Mouse (Mus musculus) myocyte (in vitro differentiated cells): ENCODE measurements at regions not wholly inside any gene's neighbourhood (a gene's known extent, or its start where the extent isn't known, plus 50 kb on each side); places are given as distances from the start of the nearest gene placed in this dataset.

Source experiments
- H3K27me3 ChIP-seq: one replicate; pipeline ENCODE4 v1.6.1; 2011; ENCODE audit not compliant: control insufficient read depth, insufficient read depth, insufficient read length
- H3K36me3 ChIP-seq: one replicate; pipeline ENCODE4 v1.6.1; 2011; ENCODE audit not compliant: control insufficient read depth, insufficient read depth
- H3K4me2 ChIP-seq: one replicate; pipeline ENCODE4 v1.6.1; 2011; ENCODE audit warnings: low read depth, control low read depth
- H3K4me3 ChIP-seq: one replicate; pipeline ENCODE4 v1.5.1; 2011; ENCODE audit warnings: mild to moderate bottlenecking, control low read depth, moderate library complexity
- H3K79me2 ChIP-seq: one replicate; pipeline ENCODE4 v1.6.1; 2011; ENCODE audit not compliant: control insufficient read depth, insufficient read depth
- H3ac ChIP-seq: one replicate; pipeline ENCODE4 v1.6.1; 2011; ENCODE audit not compliant: control insufficient read depth, insufficient read length
- CEBPB ChIP-seq: IDR thresholded peaks from 2 replicates; pipeline ENCODE4 v1.6.1; 2011; ENCODE audit warnings: mild to moderate bottlenecking, moderate library complexity; ENCODE audit not compliant: poor library complexity, insufficient read depth, severe bottlenecking
- E2F4 ChIP-seq: IDR thresholded peaks from one replicate; pipeline ENCODE4 v1.6.1; 2011; ENCODE audit warnings: mild to moderate bottlenecking, control low read depth, moderate library complexity; ENCODE audit not compliant: insufficient read depth
- MAX ChIP-seq: IDR thresholded peaks from one replicate; pipeline ENCODE4 v1.6.1; 2011; ENCODE audit warnings: low read depth, mild to moderate bottlenecking, control low read depth
- MYOD1 ChIP-seq, 3 experiments: IDR thresholded peaks; one replicate each; pipeline ENCODE4 v1.6.1; 2011; ENCODE audit warnings: control low read depth in 2 of 3, low read depth in 2 of 3, mild to moderate bottlenecking in 2 of 3, moderate library complexity in 1 of 3; ENCODE audit not compliant: insufficient read length in 2 of 3, control insufficient read depth in 1 of 3
- MYOG ChIP-seq, 3 experiments: IDR thresholded peaks; one replicate each; pipeline ENCODE4 v1.6.1; 2011; ENCODE audit warnings: control low read depth in 2 of 3, low read depth in 2 of 3, mild to moderate bottlenecking in 2 of 3; ENCODE audit not compliant: insufficient read length in 2 of 3, control insufficient read depth in 1 of 3, insufficient read depth in 1 of 3
- POLR2A ChIP-seq: IDR thresholded peaks from one replicate; pipeline ENCODE4 v1.6.1; 2011; ENCODE audit warnings: low read depth, mild to moderate bottlenecking, control low read depth, moderate library complexity; ENCODE audit not compliant: insufficient read length
- POLR2AphosphoS2 ChIP-seq: IDR thresholded peaks from one replicate; pipeline ENCODE4 v1.6.1; 2011; ENCODE audit warnings: low read depth, control low read depth; ENCODE audit not compliant: insufficient read length
- REST ChIP-seq: IDR thresholded peaks from one replicate; pipeline ENCODE4 v1.6.1; 2011; ENCODE audit warnings: mild to moderate bottlenecking, control low read depth, moderate library complexity; ENCODE audit not compliant: insufficient read depth, insufficient read length
- SRF ChIP-seq: IDR thresholded peaks from one replicate; pipeline ENCODE4 v1.6.1; 2011; ENCODE audit warnings: low read depth; ENCODE audit not compliant: control insufficient read depth, insufficient read length
- TCF12 ChIP-seq: IDR thresholded peaks from one replicate; pipeline ENCODE4 v1.6.1; 2011; ENCODE audit warnings: mild to moderate bottlenecking, control low read depth; ENCODE audit not compliant: poor library complexity, insufficient read depth, severe bottlenecking
- TCF3 ChIP-seq: IDR thresholded peaks from one replicate; pipeline ENCODE4 v1.6.1; 2011; ENCODE audit warnings: low read depth, control low read depth; ENCODE audit not compliant: insufficient read length
- USF1 ChIP-seq: IDR thresholded peaks from one replicate; pipeline ENCODE4 v1.6.1; 2011; ENCODE audit warnings: low read depth, mild to moderate bottlenecking, control low read depth, moderate library complexity

DNA sequence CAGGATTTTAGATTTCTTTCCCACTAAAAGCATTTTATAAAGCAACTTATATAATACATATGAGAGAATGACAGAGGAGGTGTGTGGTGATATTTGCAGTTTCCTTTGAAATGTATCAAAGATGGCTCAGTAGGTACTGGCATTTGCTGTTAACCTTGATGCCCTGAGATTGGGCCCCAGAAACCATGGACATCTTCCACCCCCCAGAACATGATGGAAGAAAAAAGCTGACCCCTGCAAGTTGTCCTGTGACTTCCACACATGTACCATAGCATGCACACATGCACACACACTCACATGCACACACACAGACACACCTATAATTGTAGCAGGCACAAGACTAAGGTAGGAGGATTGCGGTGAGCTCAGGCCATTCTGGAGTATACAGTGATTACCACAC lies 171.4 kb downstream of the Usp46 start:
- Histone ChIP-seq H3K4me3 (no peak overlapping the region), H3K4me2 (no peak overlapping the region), H3K27me3 (no peaks in the 10 kb centered on the region), H3K36me3 (no peaks in the 10 kb centered on the region), H3ac (no peak overlapping the region), H3K79me2 (no peaks in the 10 kb centered on the region)
- TF ChIP-seq MAX (no peak), POLR2A (no peak), TCF12 (no peak), POLR2AphosphoS2 (no peak), MYOD1 (IDR thresholded peaks at IDR 0.05; ENCODE audit: control insufficient read depth in 1 of 3, insufficient read length in 2 of 3, low read depth in 2 of 3) (no peak), TCF3 (no peak), SRF (no peak), E2F4 (no peak), CEBPB (no peak), REST (no peak), MYOG (IDR thresholded peaks at IDR 0.05; ENCODE audit: control insufficient read depth in 1 of 3, insufficient read depth in 1 of 3, insufficient read length in 2 of 3, low read depth in 2 of 3) (no peak), USF1 (no peak)

GRCm38 (mm10) chr5:73901651-73902050 lies 166.6 kb downstream of the Usp46 start:
- no peaks in the 10 kb centered on the region for H3K79me2 ChIP-seq
- TF ChIP-seq MYOG (IDR thresholded peaks at IDR 0.05; ENCODE audit: control insufficient read depth in 1 of 3, insufficient read depth in 1 of 3, insufficient read length in 2 of 3, low read depth in 2 of 3): no peak
- no peak for TF ChIP-seq TCF12
- TF ChIP-seq TCF3: no peak
- no peak for TF ChIP-seq REST
- TF ChIP-seq CEBPB: no peak
- no peak for TF ChIP-seq E2F4
- TF ChIP-seq POLR2A: no peak
- no peak for TF ChIP-seq MYOD1 (IDR thresholded peaks at IDR 0.05; ENCODE audit: control insufficient read depth in 1 of 3, insufficient read length in 2 of 3, low read depth in 2 of 3)
- TF ChIP-seq USF1: no peak
- TF ChIP-seq MAX: no peak
- no peak for TF ChIP-seq POLR2AphosphoS2
- no peak for TF ChIP-seq SRF
- no peaks in the 10 kb centered on the region for H3K36me3 ChIP-seq
- H3K4me3 ChIP-seq: no peak overlapping the region
- no peaks in the 10 kb centered on the region for H3K27me3 ChIP-seq
- H3K4me2 ChIP-seq: no peak overlapping the region
- H3ac ChIP-seq: no peak overlapping the region

DNA sequence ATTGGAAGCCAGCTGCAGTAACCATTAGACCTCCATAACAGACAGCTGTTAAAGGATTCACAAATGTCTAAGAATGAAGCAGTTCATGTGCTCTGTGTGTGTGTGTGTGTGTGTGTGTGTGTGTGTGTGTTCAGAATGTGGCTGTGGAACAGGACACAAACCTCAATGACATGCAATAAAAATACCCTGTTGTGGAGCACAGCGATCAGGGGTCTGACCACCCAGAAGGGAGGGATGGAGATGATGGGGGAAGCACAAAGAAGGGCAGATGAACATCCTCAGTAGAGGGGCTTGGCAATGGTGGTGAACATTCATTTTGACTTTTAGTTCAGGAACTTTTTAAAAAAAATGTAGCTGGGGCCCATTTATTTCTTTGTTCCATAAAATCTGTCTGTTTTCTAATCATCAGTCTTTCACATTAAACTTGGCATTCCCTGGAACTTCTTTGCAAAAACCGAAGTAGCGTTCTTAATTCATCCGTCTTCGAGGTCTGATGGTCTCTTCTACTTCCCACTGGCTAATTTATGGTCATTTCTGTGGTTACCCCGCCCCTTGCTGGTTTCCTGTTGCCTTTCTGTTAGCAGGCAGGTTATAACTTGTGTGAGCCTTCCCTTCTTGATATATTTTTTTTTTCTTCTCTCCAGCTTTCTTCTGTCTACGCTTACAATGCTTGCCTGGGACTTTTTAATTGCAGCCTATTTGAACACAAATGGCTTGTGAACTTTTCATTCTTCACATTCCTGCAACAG lies 165.6 kb downstream of the Usp46 start:
- Histone ChIP-seq H3K36me3 (no peaks in the 10 kb centered on the region), H3K79me2 (no peaks in the 10 kb centered on the region), H3K27me3 (no peaks in the 10 kb centered on the region), H3K4me3 (no peak overlapping the region), H3K4me2 (no peak overlapping the region), H3ac (no peak overlapping the region)
- TF ChIP-seq TCF12: no peak
- TF ChIP-seq POLR2A: no peak
- TF ChIP-seq CEBPB: no peak
- TF ChIP-seq MYOD1 (IDR thresholded peaks at IDR 0.05; ENCODE audit: control insufficient read depth in 1 of 3, insufficient read length in 2 of 3, low read depth in 2 of 3): no peak
- TF ChIP-seq MAX: no peak
- TF ChIP-seq USF1: no peak
- no peak for TF ChIP-seq SRF
- no peak for TF ChIP-seq TCF3
- no peak for TF ChIP-seq REST
- TF ChIP-seq MYOG (IDR thresholded peaks at IDR 0.05; ENCODE audit: control insufficient read depth in 1 of 3, insufficient read depth in 1 of 3, insufficient read length in 2 of 3, low read depth in 2 of 3): no peak

DNA sequence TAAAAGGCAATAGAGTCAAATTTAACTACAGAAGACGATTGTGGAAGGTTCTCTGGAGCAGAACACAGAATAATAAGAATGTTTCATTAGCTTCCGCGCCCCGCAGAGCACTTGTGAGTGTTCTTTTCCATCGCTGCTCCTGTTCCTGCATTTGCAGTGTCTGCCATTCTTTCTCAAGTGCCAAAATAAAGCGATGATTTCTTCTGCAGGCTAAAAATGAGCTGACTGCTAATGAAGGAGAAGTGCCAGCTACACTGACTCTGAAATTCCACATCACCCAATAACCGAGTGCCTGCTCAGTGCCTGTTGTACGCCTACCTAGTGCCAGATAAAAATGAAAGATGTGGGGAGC lies 165.0 kb downstream of the Usp46 start:
- Histone ChIP-seq H3K4me3 (no peak overlapping the region), H3K36me3 (no peaks in the 10 kb centered on the region), H3K4me2 (no peak overlapping the region), H3ac (no peak overlapping the region), H3K79me2 (no peaks in the 10 kb centered on the region), H3K27me3 (no peaks in the 10 kb centered on the region)
- no peak for TF ChIP-seq MAX
- TF ChIP-seq E2F4: no peak
- no peak for TF ChIP-seq TCF3
- no peak for TF ChIP-seq MYOG (IDR thresholded peaks at IDR 0.05; ENCODE audit: control insufficient read depth in 1 of 3, insufficient read depth in 1 of 3, insufficient read length in 2 of 3, low read depth in 2 of 3)
- TF ChIP-seq TCF12: no peak
